Mouse (Mus musculus): ENCODE measurements around the gene Lrba. TPM values are rescaled to one million over a fixed set of nuclear protein-coding genes. Genes with fewer than 3 reads are reported as not detected.

Gene Lrba
- polyA plus RNA-seq (2012; rRNA removed): 3.9 and 4.9 TPM in 2 replicates

GRCm38 (mm10) chr3:86224564-86225421 lies at the start of gene Lrba:
Gene Lrba (plus strand): TSS chr3:86224680.

DNA sequence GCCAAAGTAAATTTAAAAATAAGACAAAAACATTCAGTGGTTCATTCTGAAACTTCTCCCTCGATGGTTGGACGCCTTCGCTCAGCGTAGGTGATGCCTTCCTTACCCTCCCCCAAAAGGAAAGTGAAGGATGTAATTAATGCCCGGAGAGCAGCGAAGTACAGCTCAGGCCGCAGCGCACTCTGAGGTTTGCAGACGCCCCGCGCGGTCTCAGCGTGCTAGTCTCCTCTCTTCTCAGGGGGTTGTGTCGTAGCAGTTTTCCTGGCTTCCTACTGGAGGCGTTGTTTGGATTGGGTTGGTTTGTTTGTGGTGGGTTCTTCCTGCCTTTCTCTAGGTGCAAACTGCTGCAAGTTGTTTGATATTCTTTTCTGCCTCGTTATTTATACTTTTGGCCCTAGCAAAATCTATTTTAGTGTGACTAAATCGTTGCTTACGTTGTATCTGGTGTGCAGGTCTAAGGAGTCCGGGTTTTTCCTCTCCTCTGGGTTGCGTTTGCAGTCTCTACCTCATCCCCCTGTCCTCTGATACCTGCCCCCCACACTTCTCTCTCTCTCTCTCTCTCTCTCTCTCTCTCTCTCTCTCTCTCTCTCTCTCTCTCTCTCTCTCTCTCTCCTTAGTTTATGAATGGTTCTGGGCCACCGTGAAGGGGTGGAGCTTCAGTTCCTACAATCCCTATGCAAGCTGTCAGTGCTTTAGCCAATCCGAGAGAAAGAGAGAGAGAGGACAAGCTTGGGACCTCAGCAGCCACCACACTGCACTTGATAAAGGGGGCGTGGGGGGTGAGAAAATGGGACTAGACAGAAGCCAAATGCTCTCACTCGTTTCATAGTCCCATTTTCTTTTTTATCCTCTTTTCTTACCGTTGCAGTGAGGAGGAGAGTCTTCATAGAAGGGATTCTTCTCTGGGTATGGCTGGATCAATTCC lies 323.9 kb downstream of the Lrba start, which contains the start of gene Mab21l2:
TSS of gene Mab21l2 (minus strand) at position 539 of the 925 bp plus-strand sequence.

Other genes with a start within 250 kb of the Lrba start
- not detected in 2 replicates for gene Prss48, start 222.2 kb upstream of the Lrba start, polyA plus RNA-seq (2012; rRNA removed)
- gene Rps3a1, start 82.0 kb upstream of the Lrba start, polyA plus RNA-seq (2012; rRNA removed): 1,129 and 1,268 TPM in 2 replicates

Data from liver, embryonic 14 days (tissue).